Mouse (Mus musculus) cerebellum, postnatal 4 days (tissue): ENCODE measurements at regions not wholly inside any gene's neighbourhood (a gene's known extent, or its start where the extent isn't known, plus 50 kb on each side); places are given as distances from the start of the nearest gene placed in this dataset.

Source experiments
- DNase-seq, 2 experiments: peaks; one replicate each; pipeline ENCODE4 v3.0.0; 2022; ENCODE audit warnings: low spot score in 2 of 2, mixed read lengths in 1 of 2

- DNase-seq: peak; percentile 23 to 55
These were observed 337.2 kb downstream of the Hlx start for GRCm38 (mm10) chr1:184395215-184395614.

GRCm38 (mm10) chr1:184394559-184395194 is 337.7 kb downstream of the Hlx start:
- DNase-seq: no peak

GRCm38 (mm10) chr1:184384088-184384823 is 348.2 kb downstream of the Hlx start:
- no peak for DNase-seq

- DNase-seq: no peak
These were observed 344.6 kb upstream of the 1700056E22Rik start for GRCm38 (mm10) chr1:184378665-184379064.

- DNase-seq: no peak
These were observed 330.9 kb upstream of the 1700056E22Rik start for GRCm38 (mm10) chr1:184365026-184365425.

- no peak for DNase-seq
These were observed 324.1 kb upstream of the 1700056E22Rik start for GRCm38 (mm10) chr1:184358226-184358568.

- DNase-seq: no peak
These were observed 323.5 kb upstream of the 1700056E22Rik start for GRCm38 (mm10) chr1:184357474-184358225.

GRCm38 (mm10) chr1:184353832-184354449 is 319.8 kb upstream of the 1700056E22Rik start:
- no peak for DNase-seq

- no peak for DNase-seq
These were observed 317.7 kb upstream of the 1700056E22Rik start for GRCm38 (mm10) chr1:184351760-184352159.

GRCm38 (mm10) chr1:184344829-184345228 is 310.7 kb upstream of the 1700056E22Rik start:
- no peak for DNase-seq

GRCm38 (mm10) chr1:184335952-184336351 is 301.9 kb upstream of the 1700056E22Rik start:
- no peak for DNase-seq

- DNase-seq: peak in 1 of 2 experiments; percentile 71
These were observed 301.2 kb upstream of the 1700056E22Rik start for GRCm38 (mm10) chr1:184335281-184335680.

GRCm38 (mm10) chr1:184334818-184335217 is 300.7 kb upstream of the 1700056E22Rik start:
- DNase-seq: no peak

- no peak for DNase-seq
These were observed 299.0 kb upstream of the 1700056E22Rik start for GRCm38 (mm10) chr1:184333086-184333485.

GRCm38 (mm10) chr1:184330516-184331350 is 296.6 kb upstream of the 1700056E22Rik start:
- no peak for DNase-seq

GRCm38 (mm10) chr1:184326191-184326590 is 292.1 kb upstream of the 1700056E22Rik start:
- DNase-seq: peak in 1 of 2 experiments; percentile 44

GRCm38 (mm10) chr1:184324234-184324633 is 290.1 kb upstream of the 1700056E22Rik start:
- no peak for DNase-seq

- DNase-seq: no peak
These were observed 286.5 kb upstream of the 1700056E22Rik start for GRCm38 (mm10) chr1:184320521-184321177.

GRCm38 (mm10) chr1:184310185-184310815 is 276.2 kb upstream of the 1700056E22Rik start:
- DNase-seq: no peak

GRCm38 (mm10) chr1:184304813-184305212 is 270.7 kb upstream of the 1700056E22Rik start:
- DNase-seq: no peak
